Mouse (Mus musculus) thymus, postnatal 25 days (tissue): ENCODE data around the gene Acvr1.

ENCODE experiments used
- DNase-seq: peaks from one replicate; pipeline ENCODE4 v3.0.0; 2022

Acvr1 gene

DNA sequence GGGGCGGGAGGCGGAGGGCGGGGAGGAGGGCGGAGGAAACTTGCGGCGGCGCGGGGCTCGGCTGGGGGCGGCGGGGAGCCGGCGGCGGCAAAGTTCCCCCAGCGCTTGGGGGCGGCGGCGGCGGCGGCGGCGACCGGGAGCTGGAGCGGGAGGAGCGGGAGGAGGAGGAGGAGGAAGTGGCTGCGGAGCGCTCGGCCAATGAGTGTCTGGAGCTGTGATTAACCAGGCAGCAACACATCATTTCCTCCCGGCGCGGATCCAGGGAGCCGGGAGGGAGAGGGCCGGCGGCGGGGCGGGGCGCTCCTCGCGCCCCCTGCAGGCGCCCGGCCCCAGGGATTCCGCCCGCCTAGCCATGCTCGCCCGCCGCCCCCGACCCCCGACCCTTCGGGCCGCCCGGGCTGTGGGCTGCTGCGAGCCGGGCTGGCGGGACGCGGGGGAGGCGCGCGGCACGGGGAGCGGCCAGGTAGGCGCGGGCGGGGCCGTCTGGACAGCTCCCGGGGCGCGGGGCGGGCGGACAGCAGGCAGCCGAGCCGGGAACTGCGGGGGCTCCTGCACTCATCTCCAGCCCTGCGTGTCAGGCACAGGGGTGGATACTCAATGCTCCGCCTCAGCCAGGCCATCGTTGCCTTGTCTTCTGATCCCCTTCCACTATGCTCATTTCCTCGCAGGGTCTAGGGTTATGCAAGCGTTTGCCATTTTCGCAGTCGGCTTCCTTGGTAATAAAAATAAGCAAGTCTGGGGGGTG, at the start of gene Acvr1, which contains the start of gene Upp2:
Gene Acvr1 (minus strand): TSS at position 92 of the 745 bp plus-strand sequence.
Gene Upp2 (plus strand): TSS at position 233 of the 745 bp plus-strand sequence.
- DNase-seq: peak; percentile 52

- no peak for DNase-seq
Measured at GRCm38 (mm10) chr2:58615766-58616165, 48.8 kb upstream of the Acvr1 start.

GRCm38 (mm10) chr2:58614851-58615250, 47.9 kb upstream of the Acvr1 start:
- DNase-seq: no peak

DNA sequence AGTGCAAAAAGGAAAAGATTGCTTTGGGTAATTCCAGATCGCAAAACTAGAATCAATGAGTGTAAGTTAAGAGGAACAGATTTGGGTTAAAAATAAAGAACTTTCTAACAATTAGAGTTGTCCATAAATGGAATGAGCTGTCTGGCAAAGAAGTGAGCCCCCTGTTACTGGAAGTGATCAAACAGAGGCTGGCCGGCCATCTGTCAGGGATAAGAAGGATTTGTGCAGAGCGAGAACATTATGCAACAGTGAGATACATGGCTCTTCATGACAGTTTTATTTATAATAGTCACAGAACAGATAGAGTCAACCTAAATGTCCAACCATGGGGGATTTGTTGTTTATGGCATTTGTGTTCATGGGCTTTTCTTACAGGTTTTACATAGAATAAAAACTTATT, 46.8 kb upstream of the Acvr1 start:
- DNase-seq: no peak

DNA sequence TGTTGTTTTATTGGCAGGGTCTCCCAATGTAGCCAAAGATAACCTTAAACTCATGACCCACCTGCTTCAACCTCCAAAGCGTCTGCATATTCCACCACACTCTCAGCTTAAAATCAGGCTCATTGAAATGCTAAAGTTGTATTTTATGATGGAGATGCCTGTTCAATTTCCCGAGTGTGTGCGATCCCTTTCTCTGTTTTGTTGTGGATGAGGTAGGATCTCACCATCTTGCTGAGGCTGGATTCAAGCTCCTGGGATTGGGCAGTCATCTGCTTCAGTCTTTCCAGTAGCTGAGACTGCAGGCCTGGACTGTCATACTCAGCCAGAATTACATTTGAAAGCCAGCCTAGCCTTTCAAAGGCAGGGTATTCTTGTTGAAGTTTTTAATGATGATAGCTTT, 37.8 kb upstream of the Acvr1 start:
- no peak for DNase-seq

GRCm38 (mm10) chr2:58603379-58603778, 36.4 kb upstream of the Acvr1 start:
- DNase-seq: no peak

DNA sequence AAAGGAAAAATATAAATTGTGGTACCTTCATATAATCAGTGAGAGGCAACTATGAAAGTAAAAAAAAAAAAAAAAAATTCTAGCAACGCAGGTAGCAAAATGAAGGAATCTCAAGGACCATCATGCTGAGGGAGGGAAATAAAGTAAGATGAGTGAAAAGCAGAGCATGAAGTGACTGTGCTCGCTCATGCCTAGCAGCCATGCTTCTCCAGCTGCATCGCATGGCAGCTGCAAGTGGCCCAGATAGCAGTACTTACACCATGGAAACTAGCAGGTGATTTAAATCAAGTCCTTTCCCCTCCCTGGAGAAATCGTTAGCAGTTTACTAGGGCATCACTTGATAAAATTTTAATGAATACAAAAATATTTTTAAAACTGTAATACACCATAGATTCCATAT, 34.4 kb upstream of the Acvr1 start:
- DNase-seq: no peak

DNA sequence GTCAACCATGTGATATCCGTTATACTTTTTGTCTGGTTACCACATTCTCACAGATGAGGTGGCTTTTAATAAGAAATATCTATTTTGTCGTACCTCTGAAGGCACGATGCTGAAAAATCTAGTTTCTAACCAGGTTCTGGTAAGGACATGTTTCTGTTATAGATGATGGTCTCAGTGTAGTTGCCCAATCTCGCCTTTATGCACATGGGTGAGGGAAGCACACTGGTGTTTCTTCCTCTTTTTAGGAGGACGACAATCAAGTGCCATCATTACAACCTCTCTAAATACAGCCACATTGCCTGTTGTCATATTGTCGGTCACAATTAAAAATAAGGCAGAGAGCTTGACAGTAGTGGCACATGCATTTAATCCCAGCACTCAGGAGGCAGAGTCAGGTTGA, 32.7 kb upstream of the Acvr1 start:
- no peak for DNase-seq

- DNase-seq: no peak
Measured at GRCm38 (mm10) chr2:58597556-58597955, 30.6 kb upstream of the Acvr1 start.

GRCm38 (mm10) chr2:58596774-58597342, 29.9 kb upstream of the Acvr1 start:
- no peak for DNase-seq

- no peak for DNase-seq
Measured at GRCm38 (mm10) chr2:58595350-58595749, 28.4 kb upstream of the Acvr1 start.

DNA sequence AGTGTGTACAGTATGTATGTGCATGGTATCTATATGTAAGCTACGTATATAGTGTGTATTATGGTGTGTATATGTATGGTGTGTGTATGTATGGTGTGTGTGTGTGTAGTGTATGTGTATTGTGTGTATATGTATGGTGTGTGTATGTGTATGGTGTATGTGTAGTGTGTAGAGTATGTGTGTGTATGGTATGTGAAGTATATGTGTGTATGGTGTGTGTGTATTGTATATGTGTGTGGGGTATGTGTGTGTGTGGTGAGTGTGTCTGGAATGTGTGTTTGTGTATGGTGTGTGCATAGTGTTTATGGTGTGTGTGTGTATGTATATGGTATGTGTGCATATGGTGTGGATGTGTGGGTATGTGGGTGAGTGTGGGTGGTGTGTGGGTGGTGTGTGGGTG, 23.1 kb upstream of the Acvr1 start:
- no peak for DNase-seq

GRCm38 (mm10) chr2:58589637-58590036, 22.7 kb upstream of the Acvr1 start:
- no peak for DNase-seq

- DNase-seq: no peak
Measured at GRCm38 (mm10) chr2:58586311-58586710, 19.4 kb upstream of the Acvr1 start.

GRCm38 (mm10) chr2:58574167-58574566, 7.2 kb upstream of the Acvr1 start:
- DNase-seq: no peak

DNA sequence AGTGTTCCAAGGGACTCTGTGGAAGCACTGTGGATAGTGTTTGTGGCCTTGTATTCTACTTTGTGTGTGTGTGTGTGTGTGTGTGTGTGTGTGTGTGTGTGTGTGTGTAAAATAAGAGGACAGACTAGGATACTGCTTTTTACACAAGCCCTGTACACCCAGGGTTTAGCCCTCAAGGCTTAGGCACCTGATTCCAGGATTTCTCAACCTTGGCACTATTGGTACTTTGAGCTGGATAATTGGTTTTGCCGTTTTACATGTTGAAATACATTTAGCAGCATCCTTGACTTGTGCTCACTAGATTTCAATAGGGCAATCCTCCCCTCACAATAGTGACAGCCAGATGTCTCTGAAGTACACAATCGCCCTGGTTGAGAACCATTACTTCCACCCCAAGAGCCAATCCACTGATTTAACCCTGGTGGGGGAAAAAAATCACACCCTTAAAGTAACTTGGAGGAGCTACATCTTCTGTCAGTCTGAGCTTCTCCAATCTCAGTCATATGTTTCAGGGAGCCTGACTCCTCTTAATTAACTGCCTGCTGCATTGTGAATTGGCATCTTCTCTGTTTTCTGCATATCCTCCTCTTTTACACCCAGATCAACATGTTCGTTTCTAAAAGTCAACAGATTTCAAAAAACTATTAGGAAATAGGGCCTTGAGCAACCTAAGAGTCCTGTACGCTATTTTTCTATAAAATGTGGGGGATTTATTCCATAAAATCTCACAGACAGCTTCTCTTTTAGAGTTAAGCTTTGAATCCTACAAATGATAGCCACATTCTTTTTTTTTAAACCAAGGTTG, 2.1 kb upstream of the Acvr1 start:
- DNase-seq: no peak

- no peak for DNase-seq
Measured at GRCm38 (mm10) chr2:58567866-58568719, 1.1 kb upstream of the Acvr1 start.

GRCm38 (mm10) chr2:58566410-58567065, 419 bp downstream of the Acvr1 start:
- DNase-seq: peak; percentile 57

DNA sequence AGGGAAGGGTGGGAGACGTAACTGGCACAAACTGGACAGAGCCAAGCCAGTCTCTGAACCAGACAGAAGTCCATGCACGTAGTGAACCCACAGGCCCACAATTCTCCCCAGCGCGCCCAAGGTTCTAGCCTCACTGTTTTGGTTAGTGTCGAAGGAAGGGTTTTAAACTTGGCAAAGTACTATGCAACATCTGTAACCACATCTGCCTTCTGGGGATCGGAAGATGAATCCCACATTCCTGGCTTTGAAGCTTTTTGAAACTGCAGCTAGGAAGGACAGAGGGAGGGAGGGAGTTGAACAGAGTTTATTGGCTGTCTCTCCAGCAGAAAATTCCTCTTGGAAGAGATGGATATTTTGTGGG, 928 bp downstream of the Acvr1 start:
- no peak for DNase-seq

DNA sequence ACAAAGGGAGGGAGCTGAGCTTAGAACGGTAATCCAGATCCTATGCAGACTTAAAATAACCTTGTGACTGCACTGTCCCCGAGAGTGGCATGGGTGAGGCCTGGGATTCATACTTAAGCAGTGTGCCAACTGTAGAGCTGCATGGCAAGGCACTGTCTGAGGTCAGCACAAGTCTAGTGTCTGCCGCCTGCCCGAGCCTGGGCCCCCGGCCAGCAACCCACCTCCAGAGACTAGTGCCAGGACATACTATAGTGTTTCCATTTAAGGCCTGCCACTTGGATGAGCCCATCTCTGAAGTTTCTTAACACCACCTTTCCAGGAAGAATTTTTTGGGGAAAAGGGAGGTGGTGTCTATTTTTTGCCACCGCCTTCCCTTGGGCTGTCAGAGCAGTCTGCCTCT, 1.7 kb downstream of the Acvr1 start:
- no peak for DNase-seq

DNA sequence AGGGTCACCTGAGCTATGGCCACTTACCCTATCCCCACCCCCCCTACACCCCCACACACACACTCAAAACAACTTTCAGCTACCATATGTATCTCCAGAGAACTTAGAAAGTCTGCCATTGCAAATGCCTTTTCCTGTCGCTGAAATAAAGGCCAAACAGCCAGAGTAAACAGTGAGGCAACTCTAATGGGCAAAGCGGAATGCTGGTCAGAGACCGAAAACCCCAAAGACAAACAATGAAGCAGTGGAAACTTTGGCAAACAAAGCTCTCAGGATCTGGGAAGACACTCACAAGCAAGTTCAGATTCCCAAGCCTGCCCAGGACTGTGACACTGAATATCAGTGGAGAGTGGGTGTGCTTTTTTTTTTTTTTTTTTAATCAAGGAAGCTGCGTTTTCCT, 4.8 kb downstream of the Acvr1 start:
- no peak for DNase-seq

GRCm38 (mm10) chr2:58557045-58557845, 9.7 kb downstream of the Acvr1 start:
- DNase-seq: no peak
